Mouse (Mus musculus): ENCODE measurements around the gene Chit1.

The Chit1 gene

GRCm38 (mm10) chr1:134142363-134142794 is 31.3 kb downstream of the Chit1 start:
- WGBS = 69% methylated on average over 4 of the region's 4 CpGs

DNA sequence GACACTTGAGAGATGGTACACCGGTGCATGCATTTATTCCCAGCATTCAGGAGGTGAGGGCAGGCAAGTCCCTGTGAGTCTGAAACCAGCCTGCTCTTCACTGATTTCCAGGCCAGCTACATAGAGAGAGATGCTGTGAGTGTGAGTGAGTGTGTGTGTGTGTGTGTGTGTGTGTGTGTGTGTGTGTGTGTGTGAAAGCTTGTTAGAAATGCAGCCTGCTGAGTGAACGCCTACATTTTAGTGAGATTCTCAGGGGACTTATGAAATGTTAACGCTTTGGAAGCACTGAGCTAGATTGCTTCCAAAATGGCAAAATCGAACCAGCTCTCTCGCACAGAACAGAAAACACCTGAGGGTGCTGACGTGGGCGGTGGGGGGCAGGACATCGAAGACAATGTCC is 35.0 kb downstream of the Chit1 start:
- WGBS = 48% methylated on average over 8 of the region's 8 CpGs

- WGBS = 84% methylated on average over 8 of the region's 8 CpGs
Observed at GRCm38 (mm10) chr1:134150076-134150475, 39.0 kb downstream of the Chit1 start.

- WGBS = 95% methylated on average over 9 of the region's 9 CpGs
Observed at GRCm38 (mm10) chr1:134150745-134151144, 39.7 kb downstream of the Chit1 start.

- WGBS = 25% methylated on average over 13 of the region's 13 CpGs
Observed at GRCm38 (mm10) chr1:134151655-134152412, 40.8 kb downstream of the Chit1 start.

- 88% methylated on average over 21 of the region's 21 CpGs for WGBS
Observed at GRCm38 (mm10) chr1:134152626-134153590, 41.9 kb downstream of the Chit1 start.

DNA sequence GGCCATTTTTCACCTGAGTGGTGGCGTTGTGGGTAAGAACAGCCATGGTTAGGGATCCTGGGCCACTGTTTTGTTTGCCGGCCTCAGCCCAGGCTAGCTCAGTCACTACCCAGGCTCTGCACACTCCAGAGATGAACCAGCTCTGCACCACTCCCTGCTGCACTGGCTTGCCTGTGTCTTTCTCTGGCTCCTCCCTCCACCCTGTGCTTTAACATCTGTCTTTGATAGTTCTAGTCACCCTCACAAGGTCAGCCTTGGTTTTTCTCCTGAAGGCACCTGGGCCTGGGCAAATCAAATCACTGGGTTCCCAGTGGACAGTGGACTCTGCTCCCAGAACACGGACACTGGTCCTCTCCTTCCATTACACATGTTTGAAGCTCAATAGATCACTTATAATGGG is 43.1 kb downstream of the Chit1 start:
- WGBS = 96% methylated on average over 3 of the region's 3 CpGs

GRCm38 (mm10) chr1:134154655-134155054 is 43.6 kb downstream of the Chit1 start:
- WGBS = 73% methylated on average over 3 of the region's 3 CpGs

- 88% methylated on average over 3 of the region's 3 CpGs for WGBS
Observed at GRCm38 (mm10) chr1:134160404-134160803, 49.4 kb downstream of the Chit1 start.

GRCm38 (mm10) chr1:134161399-134161798 is 50.4 kb downstream of the Chit1 start:
- 77% methylated on average over 6 of the region's 6 CpGs for WGBS

DNA sequence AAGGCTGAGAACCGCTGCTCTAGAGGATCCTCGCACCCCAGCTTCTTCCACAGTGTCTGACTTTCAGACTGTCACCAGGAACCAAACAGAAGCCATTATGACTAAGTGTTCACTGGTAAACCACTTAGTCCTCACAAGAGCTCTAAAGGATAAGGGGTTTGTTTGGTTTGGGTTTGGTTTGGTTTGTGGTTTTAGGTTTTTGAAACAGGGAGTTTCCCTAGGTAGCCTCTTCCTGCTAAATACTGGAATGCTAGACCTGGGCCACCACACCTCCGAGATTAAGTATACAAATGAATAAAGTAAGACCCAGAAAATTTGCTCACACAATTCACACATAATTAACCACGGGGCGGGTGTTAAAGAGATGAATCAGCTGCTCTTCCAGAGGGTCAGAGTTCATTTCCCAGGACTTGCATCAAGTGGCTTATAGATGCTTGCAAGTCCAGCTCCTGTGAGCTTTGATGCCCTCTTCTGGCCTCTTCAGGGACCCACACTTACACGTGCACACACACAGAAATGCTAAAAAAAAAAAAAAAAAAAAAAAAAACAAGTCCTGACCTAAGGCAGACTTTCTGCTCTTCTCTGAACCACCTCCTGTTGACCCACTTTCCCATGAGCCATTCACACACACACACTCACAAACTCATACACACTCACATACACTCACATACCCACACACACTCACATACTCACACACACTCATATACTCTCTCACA is 51.6 kb downstream of the Chit1 start:
- WGBS = 94% methylated on average over 6 of the region's 6 CpGs

DNA sequence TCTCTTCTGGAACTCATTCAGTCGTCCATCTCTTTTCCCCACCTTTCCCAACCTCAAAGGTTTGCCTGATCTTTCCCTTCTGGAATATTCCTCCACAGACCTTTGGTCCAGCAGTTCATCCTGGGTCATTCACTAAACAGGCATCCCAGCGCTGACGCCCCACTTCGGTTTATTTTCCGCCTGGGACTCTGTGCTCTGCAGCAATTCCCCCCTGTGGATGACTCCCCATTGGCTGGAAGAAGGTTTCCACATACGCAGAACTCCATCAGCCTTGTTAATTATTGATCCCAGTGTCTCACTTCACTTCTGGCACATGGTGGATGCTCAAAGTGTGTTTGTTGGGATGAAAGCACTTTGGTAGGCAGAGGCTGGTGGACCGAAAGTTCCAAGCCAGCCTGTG is 52.4 kb downstream of the Chit1 start:
- 92% methylated on average over 7 of the region's 7 CpGs for WGBS

DNA sequence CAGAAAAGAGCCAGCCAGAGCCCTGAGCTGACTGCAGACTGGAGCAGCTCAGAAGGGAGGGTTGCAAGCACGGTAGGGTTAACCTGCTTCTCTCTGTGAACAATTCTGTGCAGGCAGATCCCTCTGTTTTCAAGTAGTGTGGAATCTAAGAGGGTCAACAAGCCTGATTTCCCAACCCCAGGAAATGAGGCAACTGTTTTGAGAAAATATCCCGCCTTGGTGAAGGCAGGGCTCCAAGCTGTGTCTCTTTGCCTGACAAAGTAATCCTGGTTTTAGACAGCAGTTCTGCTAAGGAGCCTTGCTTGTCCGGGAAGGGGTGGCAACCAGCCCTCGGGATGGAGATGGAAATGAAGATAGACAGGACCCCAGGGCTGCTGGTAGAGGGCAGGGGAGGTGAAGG is 53.4 kb downstream of the Chit1 start:
- WGBS = 73% methylated on average over 4 of the region's 4 CpGs

GRCm38 (mm10) chr1:134166547-134166946 is 55.5 kb downstream of the Chit1 start:
- WGBS = 93% methylated on average over 3 of the region's 3 CpGs

- WGBS = 37% methylated on average over 14 of the region's 14 CpGs
Observed at GRCm38 (mm10) chr1:134167416-134168305, 56.6 kb downstream of the Chit1 start.

GRCm38 (mm10) chr1:134168567-134168966 is 57.5 kb downstream of the Chit1 start:
- WGBS = 89% methylated on average over 3 of the region's 3 CpGs

- WGBS = 97% methylated on average over 8 of the region's 8 CpGs
Observed at GRCm38 (mm10) chr1:134168985-134169697, 58.1 kb downstream of the Chit1 start.

GRCm38 (mm10) chr1:134173081-134173480 is 62.0 kb downstream of the Chit1 start:
- WGBS = 76% methylated on average over 7 of the region's 7 CpGs

GRCm38 (mm10) chr1:134177976-134178375 is 66.9 kb downstream of the Chit1 start:
- 99% methylated on average over 5 of the region's 5 CpGs for WGBS

DNA sequence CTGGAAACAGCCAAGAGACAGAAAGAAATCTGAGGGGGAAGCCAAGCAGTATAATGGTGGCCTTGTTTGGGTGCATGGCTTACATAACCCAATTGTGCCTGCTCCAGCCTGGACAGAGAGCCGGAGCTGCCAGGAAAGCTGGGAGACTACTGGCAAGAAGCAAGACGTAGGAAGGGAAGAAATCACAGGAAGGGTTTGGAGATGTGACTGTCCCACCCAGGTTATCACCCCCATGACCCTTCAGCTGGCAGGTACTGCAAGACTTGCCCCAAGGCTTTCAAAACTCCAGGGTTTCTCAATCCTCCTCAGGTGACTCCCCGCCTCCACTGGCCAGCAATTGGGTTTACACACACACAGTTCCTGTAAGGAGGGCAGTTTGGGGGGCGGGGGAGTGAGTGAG is 71.0 kb downstream of the Chit1 start, which contains the start of gene Chil1:
TSS of gene Chil1 (plus strand) at position 152 of the 400 bp plus-strand sequence.
- 56% methylated on average over 4 of the region's 4 CpGs for WGBS

Measured in cerebral cortex, adult 2 months (tissue).